Mouse (Mus musculus) hindbrain, embryonic 14.5 days (tissue): ENCODE measurements around the gene Lman2. TPM values are rescaled to one million over a fixed set of nuclear protein-coding genes. Genes with fewer than 3 reads are reported as not detected.

Experiments used
- ATAC-seq: fragments of 200-750 bp; cut with Nextera tagmentation; 2 replicates; pipeline ENCODE4 v1.8.0; 2017; ENCODE audit warnings: moderate number of reproducible peaks, mild to moderate bottlenecking, moderate TSS enrichment, moderate library complexity; ENCODE audit not compliant: low FRiP score
- DNase-seq: peaks from one replicate; pipeline ENCODE4 v3.0.0-alpha.2; 2015; ENCODE audit warnings: low spot score
- H3K27ac ChIP-seq: fragments of 300-500 bp; sonication (generic); 2 replicates; pipeline ENCODE4 v1.5.1; 2014; ENCODE audit warnings: mild to moderate bottlenecking, moderate library complexity
- H3K27me3 ChIP-seq: fragments of 300-500 bp; sonication (generic); 2 replicates; pipeline ENCODE4 v1.6.1; 2014; ENCODE audit warnings: mild to moderate bottlenecking, low read length, mixed read lengths; ENCODE audit not compliant: control insufficient read depth, insufficient read depth
- H3K36me3 ChIP-seq: fragments of 300-500 bp; sonication (generic); replicated peaks from 2 replicates; pipeline ENCODE4 v1.6.1; 2014; ENCODE audit not compliant: control insufficient read depth, insufficient read depth
- H3K4me1 ChIP-seq: fragments of 300-500 bp; sonication (generic); replicated peaks from 2 replicates; pipeline ENCODE4 v1.6.1; 2014; ENCODE audit warnings: antibody characterized with exemption, low read length, mixed read lengths; ENCODE audit not compliant: control insufficient read depth, insufficient read depth
- H3K4me2 ChIP-seq: fragments of 300-500 bp; sonication (generic); replicated peaks from 2 replicates; pipeline ENCODE4 v1.6.1; 2014; ENCODE audit warnings: mild to moderate bottlenecking, moderate library complexity
- H3K4me3 ChIP-seq: fragments of 300-500 bp; sonication (generic); replicated peaks from 2 replicates; pipeline ENCODE4 v1.5.1; 2014; ENCODE audit warnings: mild to moderate bottlenecking, low read length
- H3K9ac ChIP-seq: fragments of 300-500 bp; sonication (generic); 2 replicates; pipeline ENCODE4 v1.6.1; 2014
- H3K9me3 ChIP-seq: fragments of 300-500 bp; sonication (generic); 2 replicates; pipeline ENCODE4 v1.6.1; 2016; ENCODE audit warnings: low read length; ENCODE audit not compliant: control insufficient read depth
- WGBS: fragments of 180-500 bp; shearing (Covaris S2); extraction: QIAGEN DNeasy Blood & Tissue Kit; methylation state at CpG from one replicate; pipeline ENCODE4 v1.1.7; 2014; 5-methylcytosine and 5-hydroxymethylcytosine counted together
- polyA plus RNA-seq: library from polyadenylated mRNA; unstranded; fragments of >200 nt; fragmentation: Nextera tagmentation; extraction: Ambion mirVana; gene quantifications from 2 replicates; pipeline ENCODE4 v1.2.1, GENCODE M21; 2014

The Lman2 gene
- 44.8 and 49.2 TPM in 2 replicates for polyA plus RNA-seq

GRCm38 (mm10) chr13:55362453-55363060, at the start of gene Lman2:
Gene Lman2, minus strand, starts transcription at chr13:55362783.
- under 1% methylated on average over 35 of the region's 35 CpGs for WGBS
- H3K4me2 ChIP-seq: peak within 1 kb of the TSS; percentile 84
- peak; percentile 98 for DNase-seq
- peaks cover 20% of the 10 kb centered on the region; the same call in 1 of the 2 replicates for H3K36me3 ChIP-seq
- peak within 1 kb of the TSS; percentile 87 for H3K27ac ChIP-seq
- H3K27me3 ChIP-seq: no peaks in the 10 kb centered on the region
- peak within 1 kb of the TSS; percentile 90 for H3K9ac ChIP-seq
- peak within 1 kb of the TSS; percentile 92 for H3K4me3 ChIP-seq
- H3K9me3 ChIP-seq: no peaks in the 10 kb centered on the region
- peaks cover 16% of the 10 kb centered on the region for H3K4me1 ChIP-seq
- peak; percentile 99 for ATAC-seq

GRCm38 (mm10) chr13:55411826-55412225, 49.2 kb upstream of the Lman2 start:
- ATAC-seq (no peak), DNase-seq (no peak)
- no peaks in the 10 kb centered on the region for H3K36me3 ChIP-seq
- H3K4me3 ChIP-seq: no peak overlapping the region
- H3K4me2 ChIP-seq: no peak overlapping the region
- H3K4me1 ChIP-seq: no peaks in the 10 kb centered on the region; the same call in 1 of the 2 replicates
- H3K9ac ChIP-seq: no peak overlapping the region
- H3K27ac ChIP-seq: no peak overlapping the region
- WGBS: 75% methylated on average over 7 of the region's 7 CpGs
- no peaks in the 10 kb centered on the region for H3K27me3 ChIP-seq
- no peaks in the 10 kb centered on the region for H3K9me3 ChIP-seq

GRCm38 (mm10) chr13:55408546-55409120, 46.0 kb upstream of the Lman2 start:
- H3K9ac ChIP-seq: no peak overlapping the region
- no peak overlapping the region for H3K4me3 ChIP-seq
- no peak for DNase-seq
- WGBS: 91% methylated on average over 19 of the region's 19 CpGs
- peaks cover 10% of the 10 kb centered on the region for H3K4me1 ChIP-seq
- H3K27ac ChIP-seq: no peak overlapping the region
- no peaks in the 10 kb centered on the region; the same call in 1 of the 2 replicates for H3K27me3 ChIP-seq
- no peaks in the 10 kb centered on the region for H3K36me3 ChIP-seq
- no peaks in the 10 kb centered on the region for H3K9me3 ChIP-seq
- no peak overlapping the region for H3K4me2 ChIP-seq
- no peak for ATAC-seq

GRCm38 (mm10) chr13:55407341-55407740, 44.8 kb upstream of the Lman2 start:
- ATAC-seq (no peak), DNase-seq (no peak)
- H3K9me3 ChIP-seq: no peaks in the 10 kb centered on the region
- no peak overlapping the region for H3K4me2 ChIP-seq
- no peak overlapping the region for H3K4me3 ChIP-seq
- H3K27ac ChIP-seq: no peak overlapping the region
- H3K4me1 ChIP-seq: peaks cover 12% of the 10 kb centered on the region
- H3K27me3 ChIP-seq: no peaks in the 10 kb centered on the region; the same call in 1 of the 2 replicates
- H3K9ac ChIP-seq: no peak overlapping the region
- 90% methylated on average over 4 of the region's 4 CpGs for WGBS
- no peaks in the 10 kb centered on the region for H3K36me3 ChIP-seq

GRCm38 (mm10) chr13:55405783-55406390, 43.3 kb upstream of the Lman2 start:
- 0 out of 2 replicates have a peak overlapping the region, but pooled peaks have one; percentile 6 for H3K4me2 ChIP-seq
- no peak overlapping the region for H3K4me3 ChIP-seq
- peaks cover 12% of the 10 kb centered on the region for H3K4me1 ChIP-seq
- no peaks in the 10 kb centered on the region; the same call in 1 of the 2 replicates for H3K27me3 ChIP-seq
- no peak for DNase-seq
- H3K9ac ChIP-seq: peak overlapping the region; percentile 49
- no peaks in the 10 kb centered on the region for H3K36me3 ChIP-seq
- WGBS: 60% methylated on average over 13 of the region's 13 CpGs
- no peaks in the 10 kb centered on the region for H3K9me3 ChIP-seq
- peak; percentile 35 for ATAC-seq
- H3K27ac ChIP-seq: peak overlapping the region; percentile 88

- DNase-seq (peak; percentile 95), ATAC-seq (peak; percentile 91)
- Histone ChIP-seq H3K9ac (peak overlapping the region; percentile 49), H3K27me3 (no peaks in the 10 kb centered on the region; the same call in 1 of the 2 replicates), H3K4me1 (peaks cover 12% of the 10 kb centered on the region), H3K4me2 (peak overlapping the region; percentile 22; the same call in 1 of the 2 replicates), H3K9me3 (no peaks in the 10 kb centered on the region), H3K36me3 (no peaks in the 10 kb centered on the region), H3K27ac (peak overlapping the region; percentile 88), H3K4me3 (no peak overlapping the region)
- WGBS: 14% methylated on average over 11 of the region's 11 CpGs
Measured at GRCm38 (mm10) chr13:55404853-55405782, 42.5 kb upstream of the Lman2 start.

GRCm38 (mm10) chr13:55403935-55404852, 41.6 kb upstream of the Lman2 start:
- ATAC-seq (no peak), DNase-seq (no peak)
- H3K27ac ChIP-seq: peak overlapping the region; percentile 64

GRCm38 (mm10) chr13:55403266-55403665, 40.7 kb upstream of the Lman2 start:
- ATAC-seq (no peak), DNase-seq (no peak)
- no peak overlapping the region for H3K9ac ChIP-seq
- peaks cover 12% of the 10 kb centered on the region for H3K4me1 ChIP-seq
- no peaks in the 10 kb centered on the region for H3K36me3 ChIP-seq
- WGBS: 51% methylated on average over 7 of the region's 7 CpGs
- H3K27me3 ChIP-seq: no peaks in the 10 kb centered on the region; the same call in 1 of the 2 replicates
- H3K9me3 ChIP-seq: no peaks in the 10 kb centered on the region
- peak overlapping the region; percentile 64 for H3K27ac ChIP-seq
- no peak overlapping the region for H3K4me3 ChIP-seq
- no peak overlapping the region for H3K4me2 ChIP-seq

More at GRCm38 (mm10) chr13:55403935-55404852, 41.6 kb upstream of the Lman2 start:
- Histone ChIP-seq H3K36me3 (no peaks in the 10 kb centered on the region), H3K4me2 (no peak overlapping the region), H3K4me3 (no peak overlapping the region), H3K9ac (0 out of 2 replicates have a peak overlapping the region, but pooled peaks have one; percentile 16), H3K4me1 (peaks cover 12% of the 10 kb centered on the region), H3K9me3 (no peaks in the 10 kb centered on the region), H3K27me3 (no peaks in the 10 kb centered on the region; the same call in 1 of the 2 replicates)
- 67% methylated on average over 15 of the region's 15 CpGs for WGBS
